Mouse (Mus musculus): ENCODE measurements around the gene Olfr1029.
"Not testable (repeated sequence)": the region's sequence is repeated elsewhere in the genome, so short reads cannot be mapped to it uniquely, and the experiment has no call there.

The Olfr1029 gene

DNA sequence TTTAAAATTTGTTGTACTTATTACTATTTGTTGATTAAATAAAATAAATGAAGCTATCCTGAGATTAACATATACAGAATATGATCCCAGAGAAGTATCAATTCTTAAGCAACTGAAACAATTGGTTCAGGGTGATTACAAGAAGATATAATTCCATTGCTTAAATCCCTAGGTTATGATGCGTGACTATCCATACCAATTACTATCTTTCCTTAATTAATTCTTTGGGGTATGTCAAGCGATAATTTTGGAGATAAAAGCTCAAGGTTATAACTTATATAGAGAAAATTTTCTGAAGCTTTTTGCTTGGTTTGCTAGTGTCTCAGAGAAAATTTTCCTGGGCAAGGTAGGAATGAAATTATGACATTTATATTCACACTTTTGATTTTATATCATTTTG is at the start of gene Olfr1029:
Olfr1029 (plus strand) TSS at position 301 of the 400 bp plus-strand sequence.
- DNase-seq (ENCODE audit: low read depth, low spot score), result no peak

DNA sequence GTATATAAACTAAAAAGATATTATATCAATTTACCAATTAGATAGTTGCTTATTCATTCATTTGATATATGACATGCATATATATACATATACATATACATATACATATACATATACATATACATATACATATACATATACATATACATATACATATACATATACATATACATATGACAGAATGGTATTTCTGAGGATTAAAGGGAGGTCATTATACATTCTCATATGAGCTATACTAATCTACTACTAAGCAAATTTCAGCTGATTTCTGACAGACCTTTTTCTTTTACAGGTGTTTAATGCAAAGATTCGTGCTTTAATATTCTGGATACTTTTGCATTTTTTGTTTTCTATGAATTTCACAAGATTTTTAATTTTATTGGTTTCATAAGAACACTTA is 23.6 kb upstream of the Olfr1029 start, which contains the start of gene Olfr1028:
Olfr1028 (plus strand) TSS at position 301 of the 400 bp plus-strand sequence.
- DNase-seq (ENCODE audit: low read depth, low spot score), result no peak

DNA sequence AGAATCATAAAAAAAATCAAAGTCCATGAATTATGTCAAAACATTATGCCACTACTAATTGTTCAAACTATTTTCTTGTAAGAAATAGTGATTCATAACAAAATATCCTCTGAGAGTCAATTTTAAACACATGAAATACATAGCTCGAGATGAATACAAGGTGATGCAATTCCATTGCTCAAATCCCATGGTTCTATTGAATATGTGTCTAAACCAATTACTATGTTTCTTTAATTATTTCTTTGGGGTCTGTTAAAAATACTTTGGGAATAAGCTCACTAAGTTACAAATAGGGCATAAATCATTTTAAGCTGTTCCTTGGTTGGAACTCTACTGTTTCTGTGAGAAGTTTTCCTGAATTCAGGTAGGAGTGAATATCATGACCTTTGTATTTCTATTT is 5.3 kb downstream of the Olfr1029 start, which contains the start of gene Olfr1030:
Olfr1030 (plus strand) TSS at position 301 of the 400 bp plus-strand sequence.
- no peak for DNase-seq (ENCODE audit: low read depth, low spot score)

DNA sequence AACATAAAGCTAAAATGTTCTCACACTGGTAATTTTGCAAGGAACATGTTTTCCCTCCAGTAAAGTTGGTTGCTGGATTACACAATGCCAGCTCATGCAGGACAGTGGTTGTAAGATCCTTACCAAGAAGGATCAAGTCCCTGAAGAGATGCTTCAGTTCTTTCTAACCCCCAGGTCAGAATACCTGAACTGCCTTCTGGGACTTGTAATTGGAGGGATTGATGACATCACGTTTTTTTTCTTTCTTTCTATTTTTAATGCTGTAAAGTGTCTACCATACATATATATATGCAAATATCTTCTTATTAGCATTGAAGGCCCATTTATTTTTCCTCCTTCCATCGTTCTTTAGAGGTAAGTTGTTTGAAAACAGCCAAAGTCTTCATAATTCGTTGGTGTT is 16.3 kb downstream of the Olfr1029 start, which contains the start of gene Olfr1031:
Olfr1031 (plus strand) TSS at position 301 of the 400 bp plus-strand sequence.
- DNase-seq (ENCODE audit: low read depth, low spot score), result no peak

DNA sequence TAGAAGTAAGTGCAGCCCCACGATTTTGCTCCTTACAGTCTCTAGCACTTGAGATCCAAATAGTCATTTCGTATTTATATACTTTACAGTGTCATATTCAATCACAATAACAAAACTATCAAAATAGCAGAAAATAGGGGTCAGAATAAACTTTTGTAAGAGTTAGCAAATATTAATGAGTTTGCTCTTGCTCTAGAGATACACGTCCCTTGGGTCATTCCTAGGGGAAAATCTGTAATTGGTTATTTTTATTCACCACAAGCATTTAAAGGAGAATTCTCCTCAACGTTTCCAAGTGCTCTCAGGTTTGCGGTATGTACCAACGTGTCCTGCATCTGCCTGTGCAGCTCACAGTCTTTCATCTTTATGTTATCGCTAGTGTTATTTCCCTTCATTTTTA is 31.5 kb downstream of the Olfr1029 start, which contains the start of gene Olfr1032:
Olfr1032 (plus strand) TSS at position 301 of the 400 bp plus-strand sequence.
- no peak for DNase-seq (ENCODE audit: low read depth, low spot score)

DNA sequence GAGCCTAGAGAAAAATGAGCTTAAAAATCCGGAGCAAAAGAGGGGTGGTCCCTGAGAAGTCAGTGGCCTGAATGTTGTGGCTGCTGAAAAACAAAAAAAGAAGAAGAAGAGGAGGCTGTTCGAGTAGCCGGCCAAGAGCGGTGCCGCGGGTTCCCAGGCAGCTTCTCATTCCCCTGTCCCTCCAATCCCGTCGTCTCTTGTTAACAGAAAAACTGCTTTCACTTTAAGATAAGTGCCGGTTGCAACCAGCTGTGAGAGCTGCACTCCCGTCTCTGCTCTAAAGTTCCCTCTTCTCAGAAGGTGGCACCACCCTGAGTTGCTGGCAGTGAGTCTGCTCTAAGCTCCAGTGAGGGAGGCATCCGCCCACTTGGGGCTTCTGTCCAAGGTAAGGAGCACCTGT is 46.7 kb downstream of the Olfr1029 start, which contains the start of gene Olfr1033:
Olfr1033 (plus strand) TSS at position 228 of the 400 bp plus-strand sequence.
- DNase-seq (ENCODE audit: low read depth, low spot score), result peak; percentile 16

DNA sequence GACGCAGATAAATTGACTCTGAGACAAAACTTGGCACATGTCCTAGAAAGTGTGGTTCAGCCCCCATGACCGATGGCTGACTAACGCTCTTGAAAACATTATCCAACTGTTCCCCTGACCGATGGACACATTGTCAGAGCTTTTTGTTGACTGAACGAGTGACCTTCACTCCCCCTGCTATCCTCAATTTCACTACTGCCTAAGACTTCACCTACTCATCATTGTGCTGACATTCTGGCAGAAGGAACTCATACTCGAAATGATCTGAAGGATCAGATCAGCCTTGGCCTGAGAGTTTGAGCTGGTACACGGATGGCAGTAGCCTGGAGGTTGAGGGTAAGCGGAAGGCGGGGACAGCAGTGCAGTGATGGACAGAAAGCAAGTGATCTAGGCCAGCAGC is 47.8 kb downstream of the Olfr1029 start:
- not testable (repeated sequence) for DNase-seq (ENCODE audit: low read depth, low spot score)
